Mouse (Mus musculus) ovary, adult 2 months (tissue): ENCODE results near the gene Iqgap3. TPM values are rescaled to one million over a fixed set of nuclear protein-coding genes. Genes with fewer than 3 reads are reported as not detected.

Experiments
- polyA plus RNA-seq: library from polyadenylated mRNA; depleted of rRNA; stranded (reverse); fragments of >200 nt; gene quantifications from 2 replicates; pipeline ENCODE4 v1.2.3, GENCODE M21; 2012; rRNA removed

Iqgap3 gene
- 13.1 and 15.0 TPM in 2 replicates for polyA plus RNA-seq

GRCm38 (mm10) chr3:88081345-88082223 is at the start of gene Iqgap3:
TSS of gene Iqgap3 (plus strand) at chr3:88081971.

DNA sequence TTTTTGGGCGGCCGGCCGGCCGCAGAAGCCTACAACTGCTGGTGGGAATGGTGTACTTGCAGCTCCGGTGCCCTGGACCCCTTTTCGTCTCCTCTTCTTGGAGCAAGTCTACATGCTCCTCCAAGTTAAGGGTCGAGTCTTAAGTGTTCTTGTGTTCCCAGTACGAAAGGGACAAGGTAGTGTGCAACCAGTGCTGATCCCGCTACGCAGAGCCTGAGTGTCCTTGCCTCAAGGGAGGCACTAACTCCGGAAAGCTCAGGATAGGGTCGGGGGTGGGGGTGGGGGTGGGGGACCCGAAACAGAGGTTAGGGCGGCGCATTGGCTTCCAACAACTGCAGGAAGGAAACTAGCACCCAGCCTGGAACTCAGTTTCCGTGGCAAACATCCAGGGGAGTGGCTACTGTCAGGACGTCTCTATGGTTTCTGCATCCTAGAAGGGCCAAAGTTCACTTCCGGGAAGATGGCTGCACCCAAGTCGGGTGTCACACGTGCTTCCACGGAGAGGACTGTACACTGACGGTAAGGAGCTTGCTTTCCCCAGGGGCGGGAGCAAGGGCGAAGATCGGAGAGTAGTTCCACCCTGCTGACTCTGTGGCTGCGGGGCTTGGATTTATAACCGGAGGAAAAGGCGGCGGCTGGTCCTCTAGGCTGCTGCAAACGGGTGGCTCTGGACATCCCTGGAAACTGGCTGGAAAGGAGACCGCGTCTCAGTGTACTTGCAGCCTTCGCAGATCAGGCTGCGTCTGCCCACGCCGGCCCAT is 38.9 kb upstream of the Iqgap3 start, which contains the start of gene Gpatch4:
Gpatch4 (plus strand) TSS at position 448 of the 761 bp plus-strand sequence.

DNA sequence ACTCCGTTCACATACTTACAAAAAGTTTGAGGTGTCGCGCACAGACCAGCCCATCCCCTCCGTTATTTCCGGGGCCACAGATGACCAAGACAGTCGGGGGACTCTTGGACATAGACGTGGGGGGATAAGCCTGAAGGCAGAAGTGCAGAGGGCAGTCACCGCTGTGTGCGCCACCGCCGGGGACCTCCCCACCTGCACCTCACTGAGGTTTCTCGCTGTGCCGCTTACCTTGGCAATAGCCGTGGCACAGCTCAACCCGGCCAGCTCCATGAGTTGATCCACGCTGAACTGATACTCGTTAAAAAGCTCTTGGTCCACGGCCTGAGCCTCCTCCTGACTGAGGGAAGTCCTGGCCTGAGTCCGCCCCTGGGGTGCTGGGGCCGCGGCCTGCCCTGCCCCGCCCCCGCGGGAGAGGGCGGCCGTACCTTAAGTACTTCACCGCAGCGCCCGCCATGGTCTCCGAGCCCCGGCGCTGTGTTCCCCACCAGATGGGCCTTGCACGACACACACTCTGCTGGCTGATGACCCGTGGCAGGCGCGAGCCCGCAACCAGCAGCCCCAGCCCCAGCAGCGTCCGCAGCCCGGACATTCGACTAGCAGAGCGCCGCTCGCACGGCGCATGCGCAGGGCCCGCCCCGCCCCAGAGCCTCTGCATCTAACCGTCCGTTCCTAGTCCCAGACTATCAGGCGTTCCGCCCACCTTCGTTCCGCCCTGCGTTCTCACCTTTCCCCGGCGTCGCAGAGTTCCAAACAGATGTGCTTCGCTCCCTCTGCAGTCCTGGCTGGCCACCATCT is 23.7 kb upstream of the Iqgap3 start, which contains the start of gene Naxe:
Naxe (minus strand) TSS at position 594 of the 795 bp plus-strand sequence.

DNA sequence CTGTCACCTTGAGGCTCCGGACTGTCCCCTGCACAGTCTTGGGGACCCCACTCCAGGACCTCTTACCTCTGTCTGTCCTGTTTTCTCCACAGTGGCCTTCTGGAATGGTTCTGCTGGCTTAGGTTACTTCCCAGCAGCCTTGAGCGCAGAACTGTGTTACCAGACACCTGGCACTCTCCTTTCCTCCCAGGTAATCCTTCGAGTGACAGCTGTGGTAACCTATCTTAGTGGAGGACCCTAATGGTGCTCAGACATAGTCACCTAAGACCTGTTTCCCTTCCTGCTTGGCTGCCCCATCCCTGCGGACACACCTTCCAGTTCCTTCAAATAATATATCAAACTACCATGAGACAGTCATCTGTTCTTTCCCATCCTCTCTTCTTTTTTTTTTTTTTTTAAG is 3.6 kb upstream of the Iqgap3 start, which contains the start of gene Ttc24:
Ttc24 (minus strand) TSS at position 101 of the 400 bp plus-strand sequence.

DNA sequence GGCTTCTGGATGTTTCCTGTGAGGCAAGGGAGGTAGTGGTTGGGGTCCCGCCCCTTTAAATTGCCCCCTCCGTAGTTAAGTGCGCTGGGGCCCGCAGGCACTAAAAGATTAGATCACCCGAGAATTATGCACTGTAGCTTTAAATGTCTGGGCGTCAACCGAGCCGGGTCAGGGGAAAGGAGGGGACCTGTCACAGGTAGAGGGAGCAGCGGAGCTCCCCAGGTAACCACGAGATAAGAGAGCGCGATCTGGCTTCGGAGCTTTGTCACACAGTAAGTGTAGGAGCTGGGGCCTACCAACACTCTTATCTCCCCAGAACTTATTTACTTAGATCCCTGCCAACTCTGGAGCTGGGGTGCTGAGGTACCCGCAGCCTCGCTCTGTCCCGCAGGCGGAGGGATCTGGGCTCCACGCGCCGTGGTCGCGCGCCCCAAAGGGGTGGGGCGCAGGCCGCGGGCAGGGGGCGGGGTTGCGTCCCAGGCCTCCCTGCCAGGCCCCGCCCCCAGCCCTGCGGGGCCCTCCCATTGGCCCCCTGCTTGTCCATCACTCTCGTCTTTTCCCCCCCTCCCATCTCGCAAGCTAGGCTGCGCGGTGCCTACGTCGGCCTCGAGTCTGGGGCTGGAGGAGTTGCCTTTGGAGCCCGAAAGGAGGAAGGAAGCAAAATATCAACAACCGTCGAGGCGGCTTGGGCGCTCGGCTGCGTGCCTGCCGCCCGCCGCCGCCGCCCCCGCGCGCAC is 60.2 kb downstream of the Iqgap3 start, which contains the start of gene Mef2d:
Mef2d (plus strand) TSS at position 586 of the 737 bp plus-strand sequence.

Other genes starting within 250 kb of the Iqgap3 start
- 0.92 and 1.1 TPM in 2 replicates for gene Sh2d2a, start 235.2 kb upstream of the Iqgap3 start, polyA plus RNA-seq
- 37.4 and 39.5 TPM in 2 replicates for gene Prcc, start 196.4 kb upstream of the Iqgap3 start, polyA plus RNA-seq
- gene Hdgf, start 175.7 kb upstream of the Iqgap3 start, polyA plus RNA-seq, result 75.4 and 79.0 TPM in 2 replicates
- gene Mrpl24, start 162.5 kb upstream of the Iqgap3 start, polyA plus RNA-seq, result 17.9 and 22.9 TPM in 2 replicates
- 17.2 and 19.6 TPM in 2 replicates for gene Isg20l2, start 151.7 kb upstream of the Iqgap3 start, polyA plus RNA-seq
- gene Rrnad1, start 151.3 kb upstream of the Iqgap3 start, polyA plus RNA-seq, result 54.9 and 58.7 TPM in 2 replicates
- gene Crabp2, start 133.3 kb upstream of the Iqgap3 start, polyA plus RNA-seq, result 12.1 and 24.3 TPM in 2 replicates
- gene Nes, start 110.9 kb upstream of the Iqgap3 start, polyA plus RNA-seq, result 6.6 and 11.3 TPM in 2 replicates
- 41.0 and 47.3 TPM in 2 replicates for gene Bcan, start 81.7 kb upstream of the Iqgap3 start, polyA plus RNA-seq
- 0.12 and 1.2 TPM in 2 replicates for gene Hapln2, start 54.4 kb upstream of the Iqgap3 start, polyA plus RNA-seq
- 9.4 and 11.5 TPM in 2 replicates for gene Gpatch4, start 38.9 kb upstream of the Iqgap3 start, polyA plus RNA-seq
- 72.2 and 92.5 TPM in 2 replicates for gene Naxe, start 23.5 kb upstream of the Iqgap3 start, polyA plus RNA-seq
- gene Ttc24, start 3.7 kb upstream of the Iqgap3 start, polyA plus RNA-seq, result not detected in 2 replicates
- 96.5 and 141 TPM in 2 replicates for gene Mef2d, start 60.4 kb downstream of the Iqgap3 start, polyA plus RNA-seq
- 2.0 TPM in 2 replicates for gene Rhbg, start 172.7 kb downstream of the Iqgap3 start, polyA plus RNA-seq
- 0.13 and 0.24 TPM in 2 replicates for gene Gm38392, start 205.2 kb downstream of the Iqgap3 start, polyA plus RNA-seq
- 3.0 and 4.3 TPM in 2 replicates for gene Tsacc, start 215.0 kb downstream of the Iqgap3 start, polyA plus RNA-seq
- gene Cct3, start 215.1 kb downstream of the Iqgap3 start, polyA plus RNA-seq, result 186 and 218 TPM in 2 replicates
- gene Glmp, start 243.1 kb downstream of the Iqgap3 start, polyA plus RNA-seq, result 167 and 226 TPM in 2 replicates